Mouse (Mus musculus): ENCODE results near the gene Pcid2. TPM values are rescaled to one million over a fixed set of nuclear protein-coding genes. Genes with fewer than 3 reads are reported as not detected.
A peak's percentile ranks its signal among the peaks of the same experiment; 100 is the strongest.

The Pcid2 gene
- 42.2 and 49.9 TPM in 2 replicates for polyA plus RNA-seq (2012; rRNA removed)

GRCm38 (mm10) chr8:13105087-13105881, at the start of gene Pcid2, which contains the start of gene Cul4a:
Gene Pcid2, minus strand, starts transcription at chr8:13105459.
Gene Cul4a, plus strand, starts transcription at chr8:13105621.
- under 1% methylated on average over 79 of the region's 87 CpGs for WGBS
- H3K4me3 ChIP-seq (ENCODE audit: control insufficient read depth, insufficient read depth, low read length), result peak within 1 kb of the TSS; percentile 98
- peak within 1 kb of the TSS; percentile 56 for H3K27ac ChIP-seq (ENCODE audit: control insufficient read depth, insufficient read depth, low read length)
- H3K27me3 ChIP-seq (ENCODE audit: control insufficient read depth, insufficient read depth, low read length), result no peaks in the 10 kb centered on the region
- peak; percentile 97 for DNase-seq
- H3K4me1 ChIP-seq (replicated peaks; ENCODE audit: control insufficient read depth, insufficient read depth, low read length), result peaks cover 12% of the 10 kb centered on the region
- no peaks in the 10 kb centered on the region for H3K36me3 ChIP-seq (ENCODE audit: control insufficient read depth, insufficient read depth, low read length)
- TF ChIP-seq CTCF (IDR thresholded peaks at IDR 0.05; ENCODE audit: borderline replicate concordance, control insufficient read depth, extremely low read depth, insufficient read depth, low read length, poor library complexity), result peak; percentile 76
- TF ChIP-seq POLR2A (IDR thresholded peaks at IDR 0.05; ENCODE audit: control insufficient read depth, extremely low read depth, insufficient read depth, low read length, poor library complexity), result peak; percentile 89

- Histone ChIP-seq H3K27ac (ENCODE audit: control insufficient read depth, insufficient read depth, low read length) (no peak overlapping the region), H3K4me1 (replicated peaks; ENCODE audit: control insufficient read depth, insufficient read depth, low read length) (peaks cover 3% of the 10 kb centered on the region), H3K36me3 (ENCODE audit: control insufficient read depth, insufficient read depth, low read length) (no peaks in the 10 kb centered on the region), H3K27me3 (ENCODE audit: control insufficient read depth, insufficient read depth, low read length) (no peaks in the 10 kb centered on the region), H3K4me3 (ENCODE audit: control insufficient read depth, insufficient read depth, low read length) (no peak overlapping the region)
- 86% methylated on average over 9 of the region's 9 CpGs for WGBS
- TF ChIP-seq POLR2A (IDR thresholded peaks at IDR 0.05; ENCODE audit: control insufficient read depth, extremely low read depth, insufficient read depth, low read length, poor library complexity) (no peak), CTCF (IDR thresholded peaks at IDR 0.05; ENCODE audit: borderline replicate concordance, control insufficient read depth, extremely low read depth, insufficient read depth, low read length, poor library complexity) (no peak)
- DNase-seq, result no peak
Observed at GRCm38 (mm10) chr8:13154099-13154498, 48.8 kb upstream of the Pcid2 start.

- H3K4me3 ChIP-seq (ENCODE audit: control insufficient read depth, insufficient read depth, low read length), result no peak overlapping the region
- WGBS, result 93% methylated on average over 2 of the region's 2 CpGs
Observed at GRCm38 (mm10) chr8:13150929-13151328, 45.7 kb upstream of the Pcid2 start.

GRCm38 (mm10) chr8:13149866-13150265, 44.6 kb upstream of the Pcid2 start:
- H3K36me3 ChIP-seq (ENCODE audit: control insufficient read depth, insufficient read depth, low read length), result peaks cover 2% of the 10 kb centered on the region
- DNase-seq, result no peak
- H3K4me1 ChIP-seq (replicated peaks; ENCODE audit: control insufficient read depth, insufficient read depth, low read length), result no peaks in the 10 kb centered on the region
- no peaks in the 10 kb centered on the region for H3K27me3 ChIP-seq (ENCODE audit: control insufficient read depth, insufficient read depth, low read length)
- H3K4me3 ChIP-seq (ENCODE audit: control insufficient read depth, insufficient read depth, low read length), result no peak overlapping the region
- 95% methylated on average over 5 of the region's 5 CpGs for WGBS
- TF ChIP-seq POLR2A (IDR thresholded peaks at IDR 0.05; ENCODE audit: control insufficient read depth, extremely low read depth, insufficient read depth, low read length, poor library complexity) (no peak), CTCF (IDR thresholded peaks at IDR 0.05; ENCODE audit: borderline replicate concordance, control insufficient read depth, extremely low read depth, insufficient read depth, low read length, poor library complexity) (no peak)
- no peak overlapping the region for H3K27ac ChIP-seq (ENCODE audit: control insufficient read depth, insufficient read depth, low read length)

More at GRCm38 (mm10) chr8:13150929-13151328, 45.7 kb upstream of the Pcid2 start:
- Histone ChIP-seq H3K27me3 (ENCODE audit: control insufficient read depth, insufficient read depth, low read length) (no peaks in the 10 kb centered on the region), H3K4me1 (replicated peaks; ENCODE audit: control insufficient read depth, insufficient read depth, low read length) (no peaks in the 10 kb centered on the region), H3K36me3 (ENCODE audit: control insufficient read depth, insufficient read depth, low read length) (no peaks in the 10 kb centered on the region; the same call in 1 of the 2 replicates), H3K27ac (ENCODE audit: control insufficient read depth, insufficient read depth, low read length) (no peak overlapping the region)
- DNase-seq, result no peak
- TF ChIP-seq CTCF (IDR thresholded peaks at IDR 0.05; ENCODE audit: borderline replicate concordance, control insufficient read depth, extremely low read depth, insufficient read depth, low read length, poor library complexity) (no peak), POLR2A (IDR thresholded peaks at IDR 0.05; ENCODE audit: control insufficient read depth, extremely low read depth, insufficient read depth, low read length, poor library complexity) (no peak)

GRCm38 (mm10) chr8:13149287-13149686, 44.0 kb upstream of the Pcid2 start:
- TF ChIP-seq CTCF (IDR thresholded peaks at IDR 0.05; ENCODE audit: borderline replicate concordance, control insufficient read depth, extremely low read depth, insufficient read depth, low read length, poor library complexity), result no peak
- TF ChIP-seq POLR2A (IDR thresholded peaks at IDR 0.05; ENCODE audit: control insufficient read depth, extremely low read depth, insufficient read depth, low read length, poor library complexity), result no peak
- Histone ChIP-seq H3K27ac (ENCODE audit: control insufficient read depth, insufficient read depth, low read length) (no peak overlapping the region), H3K4me1 (replicated peaks; ENCODE audit: control insufficient read depth, insufficient read depth, low read length) (no peaks in the 10 kb centered on the region), H3K27me3 (ENCODE audit: control insufficient read depth, insufficient read depth, low read length) (no peaks in the 10 kb centered on the region), H3K36me3 (ENCODE audit: control insufficient read depth, insufficient read depth, low read length) (peaks cover 8% of the 10 kb centered on the region), H3K4me3 (ENCODE audit: control insufficient read depth, insufficient read depth, low read length) (no peak overlapping the region)
- 94% methylated on average over 2 of the region's 2 CpGs for WGBS
- no peak for DNase-seq

GRCm38 (mm10) chr8:13148476-13148875, 43.2 kb upstream of the Pcid2 start:
- no peaks in the 10 kb centered on the region for H3K4me1 ChIP-seq (replicated peaks; ENCODE audit: control insufficient read depth, insufficient read depth, low read length)
- DNase-seq, result no peak
- TF ChIP-seq POLR2A (IDR thresholded peaks at IDR 0.05; ENCODE audit: control insufficient read depth, extremely low read depth, insufficient read depth, low read length, poor library complexity) (no peak), CTCF (IDR thresholded peaks at IDR 0.05; ENCODE audit: borderline replicate concordance, control insufficient read depth, extremely low read depth, insufficient read depth, low read length, poor library complexity) (no peak)
- WGBS, result 86% methylated on average over 2 of the region's 2 CpGs
- H3K4me3 ChIP-seq (ENCODE audit: control insufficient read depth, insufficient read depth, low read length), result no peak overlapping the region
- no peak overlapping the region for H3K27ac ChIP-seq (ENCODE audit: control insufficient read depth, insufficient read depth, low read length)
- H3K36me3 ChIP-seq (ENCODE audit: control insufficient read depth, insufficient read depth, low read length), result peaks cover 13% of the 10 kb centered on the region
- H3K27me3 ChIP-seq (ENCODE audit: control insufficient read depth, insufficient read depth, low read length), result no peaks in the 10 kb centered on the region

Measured in thymus, adult 2 months (tissue).